ENCODE assay signal across 32 mouse cellular contexts in the genomic region with DNA sequence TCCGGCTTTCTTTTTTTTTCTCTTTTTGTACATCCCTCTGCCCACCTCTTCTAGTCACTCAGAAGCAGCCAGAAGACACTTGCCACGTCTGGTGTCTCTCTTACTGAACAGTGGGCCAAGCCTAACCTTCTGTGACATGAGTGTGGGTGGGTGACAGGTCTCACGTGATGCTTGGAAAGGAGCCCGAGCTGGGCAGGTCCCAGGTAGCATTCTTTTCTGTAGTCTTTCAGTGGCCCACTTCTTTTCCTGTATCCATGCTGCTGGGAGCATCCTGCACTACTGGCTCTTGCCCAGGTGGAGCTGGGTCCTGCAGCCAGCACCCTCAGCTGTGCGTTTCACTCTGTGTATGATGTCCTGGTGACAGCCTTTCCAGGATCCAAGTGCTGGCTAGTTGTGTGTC.
"Had no signal": no experiment of that assay in that cellular context is flagged by ENCODE, and none has a peak within 500 bp of the region (broad histone marks: within the 10 kb centered on the region; RNA-seq: fewer than 3 reads in every experiment).

No protein-coding gene starts in this region.

- H3K9me3 ChIP-seq: limb, embryonic 10.5 days; limb, embryonic 12.5 days; limb, embryonic 13.5 days; limb, embryonic 15.5 days; liver, embryonic 12.5 days; liver, embryonic 13.5 days; liver, embryonic 15.5 days; lung, embryonic 15.5 days; midbrain, embryonic 10.5 days; midbrain, embryonic 12.5 days; midbrain, embryonic 13.5 days; midbrain, embryonic 15.5 days; neural tube, embryonic 12.5 days had no signal

- H3K27ac ChIP-seq: limb, embryonic 10.5 days; limb, embryonic 12.5 days; limb, embryonic 13.5 days; liver, embryonic 12.5 days; liver, embryonic 13.5 days; liver, embryonic 14.5 days; liver, embryonic 15.5 days; lung, embryonic 15.5 days; macrophage; midbrain, embryonic 10.5 days; midbrain, embryonic 12.5 days; midbrain, embryonic 13.5 days; midbrain, embryonic 15.5 days; neural tube, embryonic 12.5 days had no signal

- DNase-seq: left cerebral cortex, postnatal 4 days; liver; liver, embryonic 13.5 days; liver, postnatal 0 days; lung, adult 18-20 months; lung, adult 2 months; lung, embryonic 14.5 days; lung, postnatal 10 days; lung, postnatal 14 days; lung, postnatal 36 days; lung, postnatal 4 days; midbrain, embryonic 14.5 days had no signal

- ATAC-seq: liver, embryonic 12.5 days; liver, postnatal 0 days; lung, postnatal 0 days; midbrain, embryonic 13.5 days; midbrain, embryonic 15.5 days; midbrain, embryonic 16.5 days had no signal

- H3K9ac ChIP-seq: limb, embryonic 12.5 days; limb, embryonic 13.5 days; limb, embryonic 15.5 days; liver, embryonic 12.5 days; liver, embryonic 13.5 days; liver, embryonic 14.5 days; liver, embryonic 15.5 days; liver, postnatal 0 days; lung, embryonic 14.5 days; lung, embryonic 15.5 days; midbrain, embryonic 12.5 days; midbrain, embryonic 13.5 days; midbrain, embryonic 15.5 days; neural tube, embryonic 12.5 days had no signal

- H3K4me1 ChIP-seq: liver, embryonic 12.5 days; liver, embryonic 13.5 days; liver, embryonic 15.5 days; megakaryocyte, embryonic 14.5 days; midbrain, embryonic 12.5 days; midbrain, embryonic 13.5 days; midbrain, embryonic 15.5 days; neural tube, embryonic 12.5 days had no signal

- H3K36me3 ChIP-seq: limb, embryonic 10.5 days; limb, embryonic 12.5 days; limb, embryonic 13.5 days; limb, embryonic 15.5 days; liver, embryonic 12.5 days; liver, embryonic 13.5 days; liver, embryonic 15.5 days; lung, embryonic 15.5 days; midbrain, embryonic 10.5 days; midbrain, embryonic 12.5 days; midbrain, embryonic 13.5 days; midbrain, embryonic 15.5 days; neural tube, embryonic 12.5 days had no signal

- H3K4me3 ChIP-seq: limb, embryonic 10.5 days; limb, embryonic 12.5 days; limb, embryonic 13.5 days; limb, embryonic 15.5 days; liver, embryonic 12.5 days; liver, embryonic 13.5 days; liver, embryonic 15.5 days; lung, embryonic 15.5 days; megakaryocyte, embryonic 14.5 days; midbrain, embryonic 10.5 days; midbrain, embryonic 12.5 days; midbrain, embryonic 13.5 days; midbrain, embryonic 15.5 days; myocyte; neural tube, embryonic 12.5 days had no signal

- H3K27me3 ChIP-seq: limb, embryonic 12.5 days; limb, embryonic 13.5 days; limb, embryonic 15.5 days; lung, embryonic 15.5 days; midbrain, embryonic 13.5 days; midbrain, embryonic 15.5 days had no signal

- H3K4me2 ChIP-seq: limb, embryonic 12.5 days; limb, embryonic 13.5 days; limb, embryonic 15.5 days; liver, embryonic 11.5 days; liver, embryonic 12.5 days; liver, embryonic 13.5 days; liver, embryonic 15.5 days; lung, embryonic 14.5 days; lung, embryonic 15.5 days; midbrain, embryonic 11.5 days; midbrain, embryonic 12.5 days; midbrain, embryonic 13.5 days; midbrain, embryonic 15.5 days; neural tube, embryonic 12.5 days had no signal
